Mouse (Mus musculus) frontal cortex, postnatal 25 days (tissue): ENCODE results near the gene Hagh.

Experiments
- DNase-seq, 2 experiments: peaks; one replicate each; pipeline ENCODE4 v3.0.0; 2022; ENCODE audit warnings: low spot score in 2 of 2

The Hagh gene

DNA sequence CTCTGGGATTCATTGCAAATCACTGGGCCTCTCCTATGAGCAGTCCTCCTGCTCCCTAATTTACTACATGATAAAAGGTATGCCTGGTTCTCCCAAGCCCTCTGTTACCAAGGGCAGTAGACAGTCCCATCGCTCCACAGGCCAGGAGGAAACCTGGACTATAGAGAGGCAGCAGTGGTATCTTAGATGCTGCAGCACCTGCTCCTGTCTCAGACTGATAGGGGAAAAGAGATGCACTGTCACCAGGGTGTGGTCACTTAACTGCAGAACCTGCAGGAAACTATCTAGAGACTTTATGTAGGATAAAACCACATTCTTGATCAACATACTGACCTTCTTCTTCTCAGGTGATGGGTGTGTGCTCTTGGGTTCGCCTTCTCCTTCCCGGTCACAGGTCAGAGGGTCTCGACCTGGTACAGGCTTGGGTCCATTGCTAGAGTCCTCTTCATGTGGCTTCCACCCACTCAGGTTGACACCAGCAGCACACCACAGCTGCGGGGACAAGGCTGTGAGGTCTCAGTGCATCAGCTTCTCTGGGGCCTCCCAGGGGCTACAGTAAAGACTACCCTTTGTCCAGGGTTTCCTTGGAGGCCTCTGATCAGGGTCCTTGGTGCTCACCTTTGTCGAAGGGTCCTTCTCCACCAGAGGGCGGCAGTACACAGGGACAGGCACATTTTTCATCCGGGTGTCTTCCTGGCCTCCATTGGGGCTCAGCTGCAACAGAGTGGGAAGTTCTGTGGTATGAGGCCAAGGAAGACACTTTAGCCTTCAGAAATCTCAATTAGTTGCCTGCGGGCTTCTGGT is 62.9 kb downstream of the Hagh start:
- DNase-seq: no peak

DNA sequence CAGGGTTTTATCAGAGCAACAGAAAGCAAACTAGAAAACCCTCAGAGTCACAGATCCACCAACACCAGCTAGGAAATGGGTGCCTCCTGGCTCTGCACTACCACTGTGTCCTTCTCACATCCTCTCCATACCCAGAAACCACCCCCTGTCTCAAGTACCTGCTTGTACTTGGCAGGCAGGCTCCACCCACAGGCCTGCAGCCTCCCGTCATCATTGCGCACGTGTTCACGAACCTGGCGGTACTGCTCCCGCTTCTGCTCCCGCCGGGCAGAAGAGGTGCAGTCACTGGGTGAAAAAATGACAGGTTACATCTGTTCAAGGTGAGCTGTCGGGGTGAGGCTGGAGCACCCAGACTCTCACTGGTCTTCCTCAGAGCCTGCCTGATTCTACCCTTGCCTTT is 63.8 kb downstream of the Hagh start:
- no peak for DNase-seq

DNA sequence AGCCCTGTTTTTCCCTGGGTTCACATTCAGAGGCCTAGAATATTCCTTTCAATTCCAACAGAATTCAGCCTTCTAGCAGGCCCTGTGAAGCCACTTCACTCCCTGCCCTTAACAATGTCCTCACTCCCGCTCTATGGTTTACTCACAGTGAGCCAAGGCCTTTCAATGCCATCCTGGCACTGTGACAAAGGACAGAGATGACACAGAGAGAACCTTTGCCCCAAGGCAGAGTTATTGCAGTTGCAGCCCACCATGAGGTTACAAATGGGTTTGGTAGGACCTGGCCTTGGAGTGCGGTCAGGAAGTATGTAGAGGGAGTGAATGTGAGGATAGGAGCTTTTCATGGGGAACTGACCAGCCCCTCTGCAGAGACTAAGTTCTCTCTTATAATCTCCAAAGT is 67.6 kb downstream of the Hagh start:
- DNase-seq: no peak

DNA sequence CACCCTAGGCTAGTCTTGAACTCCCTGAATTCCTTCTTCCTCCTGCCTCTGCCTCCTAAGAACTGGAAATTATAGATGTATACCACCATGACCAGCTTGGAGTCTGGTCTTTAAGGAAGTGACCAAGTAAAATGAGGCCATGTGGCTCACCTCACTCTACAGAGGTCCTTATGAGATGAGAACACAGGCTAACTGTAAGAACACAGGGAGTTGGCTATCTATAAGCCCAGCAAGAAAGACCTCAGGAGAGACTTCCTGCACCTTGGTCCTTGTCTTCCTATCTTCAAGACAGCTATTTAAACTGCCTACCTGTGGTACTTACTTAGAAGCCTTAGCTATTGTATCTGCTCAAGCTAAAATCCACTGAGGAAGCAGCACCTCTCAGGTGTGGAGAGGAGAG is 74.0 kb downstream of the Hagh start:
- DNase-seq: no peak
